Mouse (Mus musculus) c-Kit-positive CD71-positive TER-119-negative erythroid progenitor cells, embryonic 14.5 days (primary cell): Measurements from ENCODE around the gene Gm5141.
"Not testable (repeated sequence)": the region's sequence is repeated elsewhere in the genome, so short reads cannot be mapped to it uniquely, and the experiment has no call there.

Experiments
- DNase-seq: peaks from one replicate; pipeline ENCODE4 v3.0.0-alpha.2; 2013; ENCODE audit warnings: low read depth

The Gm5141 gene

GRCm38 (mm10) chr13:62785199-62786134 is at the start of gene Gm5141:
Gene Gm5141 (minus strand): TSS chr13:62785808.
- DNase-seq = peak; percentile 23

GRCm38 (mm10) chr13:62833341-62833740 is 47.7 kb upstream of the Gm5141 start:
- DNase-seq = no peak

- DNase-seq = no peak
Measured at GRCm38 (mm10) chr13:62832239-62832638, 46.6 kb upstream of the Gm5141 start.

- not testable (repeated sequence) for DNase-seq
Measured at GRCm38 (mm10) chr13:62815705-62816104, 30.1 kb upstream of the Gm5141 start.

- DNase-seq = no peak
Measured at GRCm38 (mm10) chr13:62812713-62813112, 27.1 kb upstream of the Gm5141 start.

GRCm38 (mm10) chr13:62807981-62808380 is 22.4 kb upstream of the Gm5141 start:
- DNase-seq = not testable (repeated sequence)

GRCm38 (mm10) chr13:62786135-62786493 is 506 bp upstream of the Gm5141 start:
- not testable (repeated sequence) for DNase-seq

GRCm38 (mm10) chr13:62763806-62764205 is 21.8 kb downstream of the Gm5141 start:
- DNase-seq = peak; percentile 29

GRCm38 (mm10) chr13:62760432-62761415 is 24.9 kb downstream of the Gm5141 start, which contains the start of gene Platr25:
Gene Platr25 (minus strand): TSS chr13:62760709.
- DNase-seq = peak; percentile 60

GRCm38 (mm10) chr13:62733322-62733721 is 52.3 kb downstream of the Gm5141 start:
- no peak for DNase-seq
